Mouse (Mus musculus) E14TG2a.4 (cell line): ENCODE results near the gene Znhit6.

ENCODE experiments used
- H3K27me3 ChIP-seq: 2 replicates; pipeline ENCODE4 v1.6.1; 2014; ENCODE audit warnings: low read length, control low read depth; ENCODE audit not compliant: insufficient read depth
- H3K36me3 ChIP-seq: 2 replicates; pipeline ENCODE4 v1.6.1; 2014; ENCODE audit warnings: low read length, control low read depth; ENCODE audit not compliant: insufficient read depth
- H3K4me1 ChIP-seq: replicated peaks from 2 replicates; pipeline ENCODE4 v1.6.1; 2014; ENCODE audit warnings: low read depth, low read length, control low read depth
- H3K4me3 ChIP-seq: replicated peaks from 2 replicates; pipeline ENCODE4 v1.5.1; 2014; ENCODE audit warnings: mild to moderate bottlenecking, low read length
- H3K9me3 ChIP-seq: 2 replicates; pipeline ENCODE4 v1.6.1; 2014; ENCODE audit warnings: low read length, control low read depth
- CTCF ChIP-seq: conservative IDR thresholded peaks from 2 replicates; pipeline ENCODE4 v1.5.1; 2014; ENCODE audit warnings: low read length
- NANOG ChIP-seq: IDR thresholded peaks from 2 replicates; pipeline ENCODE4 v1.6.1; 2014; ENCODE audit warnings: borderline replicate concordance, low read length, mixed read lengths
- POU5F1 ChIP-seq: IDR thresholded peaks from 2 replicates; pipeline ENCODE4 v1.6.1; 2014; ENCODE audit warnings: low read length, borderline replicate concordance

The Znhit6 gene

GRCm38 (mm10) chr3:145618299-145618698 lies 42.3 kb downstream of the Znhit6 start:
- TF ChIP-seq NANOG (no peak), CTCF (no peak)
- H3K4me1 ChIP-seq, result peaks cover 36% of the 10 kb centered on the region
- no peak overlapping the region for H3K4me3 ChIP-seq
- no peaks in the 10 kb centered on the region for H3K9me3 ChIP-seq
- no peaks in the 10 kb centered on the region for H3K36me3 ChIP-seq
- 0 out of 2 replicates have a peak, but pooled peaks cover 4% of the 10 kb centered on the region for H3K27me3 ChIP-seq

GRCm38 (mm10) chr3:145619621-145620365 lies 43.8 kb downstream of the Znhit6 start:
- Histone ChIP-seq H3K4me3 (no peak overlapping the region), H3K27me3 (0 out of 2 replicates have a peak, but pooled peaks cover 4% of the 10 kb centered on the region), H3K9me3 (no peaks in the 10 kb centered on the region), H3K36me3 (no peaks in the 10 kb centered on the region), H3K4me1 (peaks cover 21% of the 10 kb centered on the region)
- TF ChIP-seq NANOG, result no peak
- TF ChIP-seq POU5F1, result no peak
- peak; percentile 49 for TF ChIP-seq CTCF

- Histone ChIP-seq H3K4me3 (no peak overlapping the region), H3K4me1 (peaks cover 15% of the 10 kb centered on the region), H3K27me3 (0 out of 2 replicates have a peak, but pooled peaks cover 4% of the 10 kb centered on the region), H3K36me3 (no peaks in the 10 kb centered on the region), H3K9me3 (no peaks in the 10 kb centered on the region)
- TF ChIP-seq NANOG (no peak), POU5F1 (no peak), CTCF (no peak)
Observed at GRCm38 (mm10) chr3:145621209-145621608, 45.2 kb downstream of the Znhit6 start.

- H3K36me3 ChIP-seq, result no peaks in the 10 kb centered on the region
- TF ChIP-seq POU5F1 (no peak), CTCF (no peak), NANOG (no peak)
- H3K9me3 ChIP-seq, result no peaks in the 10 kb centered on the region
- H3K4me1 ChIP-seq, result peaks cover 17% of the 10 kb centered on the region
- no peak overlapping the region for H3K4me3 ChIP-seq
- H3K27me3 ChIP-seq, result 0 out of 2 replicates have a peak, but pooled peaks cover 3% of the 10 kb centered on the region
Observed at GRCm38 (mm10) chr3:145623047-145623446, 47.0 kb downstream of the Znhit6 start.

- no peaks in the 10 kb centered on the region for H3K9me3 ChIP-seq
- no peak overlapping the region for H3K4me3 ChIP-seq
- TF ChIP-seq CTCF (no peak), NANOG (no peak), POU5F1 (no peak)
- no peaks in the 10 kb centered on the region for H3K27me3 ChIP-seq
- H3K4me1 ChIP-seq, result 0 out of 2 replicates have a peak, but pooled peaks cover 2% of the 10 kb centered on the region
- no peaks in the 10 kb centered on the region for H3K36me3 ChIP-seq
Observed at GRCm38 (mm10) chr3:145624786-145625185, 48.8 kb downstream of the Znhit6 start.

GRCm38 (mm10) chr3:145625546-145625945 lies 49.5 kb downstream of the Znhit6 start:
- Histone ChIP-seq H3K9me3 (no peaks in the 10 kb centered on the region), H3K36me3 (no peaks in the 10 kb centered on the region), H3K27me3 (no peaks in the 10 kb centered on the region), H3K4me3 (no peak overlapping the region), H3K4me1 (0 out of 2 replicates have a peak, but pooled peaks cover 2% of the 10 kb centered on the region)
- TF ChIP-seq NANOG, result no peak

- Histone ChIP-seq H3K4me1 (0 out of 2 replicates have a peak, but pooled peaks cover 2% of the 10 kb centered on the region), H3K9me3 (no peaks in the 10 kb centered on the region), H3K27me3 (no peaks in the 10 kb centered on the region), H3K36me3 (no peaks in the 10 kb centered on the region), H3K4me3 (no peak overlapping the region)
- TF ChIP-seq POU5F1, result no peak
- no peak for TF ChIP-seq NANOG
- no peak for TF ChIP-seq CTCF
Observed at GRCm38 (mm10) chr3:145626063-145626462, 50.1 kb downstream of the Znhit6 start.

GRCm38 (mm10) chr3:145627830-145628229 lies 51.8 kb downstream of the Znhit6 start:
- Histone ChIP-seq H3K4me3 (no peak overlapping the region), H3K4me1 (peaks cover 13% of the 10 kb centered on the region), H3K27me3 (0 out of 2 replicates have a peak, but pooled peaks cover 6% of the 10 kb centered on the region), H3K36me3 (no peaks in the 10 kb centered on the region), H3K9me3 (0 out of 2 replicates have a peak, but pooled peaks cover 9% of the 10 kb centered on the region)
- TF ChIP-seq CTCF (peak; percentile 52), NANOG (no peak), POU5F1 (no peak)

GRCm38 (mm10) chr3:145628643-145629042 lies 52.6 kb downstream of the Znhit6 start:
- peaks cover 21% of the 10 kb centered on the region for H3K4me1 ChIP-seq
- H3K4me3 ChIP-seq, result no peak overlapping the region
- 0 out of 2 replicates have a peak, but pooled peaks cover 9% of the 10 kb centered on the region for H3K9me3 ChIP-seq
- TF ChIP-seq POU5F1, result no peak
- no peak for TF ChIP-seq CTCF
- no peaks in the 10 kb centered on the region for H3K36me3 ChIP-seq
- H3K27me3 ChIP-seq, result peaks cover 14% of the 10 kb centered on the region
